Mouse (Mus musculus): ENCODE measurements around the gene Spata45.
"Not testable (repeated sequence)": the region's sequence is repeated elsewhere in the genome, so short reads cannot be mapped to it uniquely, and the experiment has no call there.

Spata45 gene

GRCm38 (mm10) chr1:191036554-191037334, at the start of gene Spata45:
TSS of gene Spata45 (plus strand) at chr1:191036639.
- DNase-seq: no peak

DNA sequence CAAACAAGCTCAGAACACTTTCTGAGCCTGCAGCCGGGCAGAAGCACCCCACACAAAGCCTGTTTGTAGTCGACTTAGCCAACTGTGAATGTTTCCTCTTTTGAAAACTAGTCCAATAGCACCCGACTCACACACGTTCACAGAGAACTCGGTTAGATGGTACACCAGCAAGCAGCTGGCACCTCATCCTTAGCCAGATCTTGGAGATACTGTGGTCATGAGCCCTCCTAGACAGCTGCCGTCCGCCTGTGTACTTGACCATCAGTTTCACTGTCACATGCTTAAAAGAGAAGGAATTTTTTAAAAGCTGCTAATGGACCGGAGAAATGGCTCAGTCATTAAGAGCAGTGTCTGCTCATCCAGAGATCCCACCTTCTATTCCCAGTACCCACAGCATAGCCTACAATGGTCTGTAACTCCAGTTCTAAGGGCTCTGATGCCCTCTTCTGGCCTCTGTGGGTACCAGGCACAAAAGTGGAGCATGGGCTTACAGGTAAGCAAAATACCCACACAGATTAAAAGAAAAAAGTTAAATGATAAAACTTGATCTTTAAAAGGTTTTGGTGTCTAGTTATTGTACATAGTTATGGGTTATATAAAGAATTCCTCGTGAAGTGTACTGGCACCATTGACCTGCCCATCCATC, 46.9 kb upstream of the Spata45 start:
- DNase-seq: no peak

GRCm38 (mm10) chr1:190995548-190995947, 40.9 kb upstream of the Spata45 start:
- DNase-seq: peak; percentile 21

GRCm38 (mm10) chr1:190996346-190996877, 40.0 kb upstream of the Spata45 start:
- no peak for DNase-seq

DNA sequence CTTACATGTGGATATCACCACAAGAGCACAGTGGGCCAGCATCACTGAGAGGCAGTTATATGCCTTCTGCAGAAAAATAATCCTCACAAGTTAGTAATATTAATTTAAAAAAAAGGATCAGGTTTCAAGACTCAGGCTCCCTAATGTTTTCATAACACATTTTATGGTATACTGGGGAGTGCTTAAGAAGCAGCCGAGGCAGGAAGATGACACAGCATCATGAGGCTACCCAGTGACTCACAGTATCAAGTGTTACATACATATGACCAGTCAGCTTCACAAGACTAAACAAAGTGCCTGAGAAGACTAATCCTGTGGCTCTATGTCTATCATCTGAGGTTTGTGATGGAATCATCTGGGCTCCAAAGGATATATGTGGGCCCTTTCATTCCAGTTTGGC, 38.4 kb upstream of the Spata45 start:
- DNase-seq: no peak

DNA sequence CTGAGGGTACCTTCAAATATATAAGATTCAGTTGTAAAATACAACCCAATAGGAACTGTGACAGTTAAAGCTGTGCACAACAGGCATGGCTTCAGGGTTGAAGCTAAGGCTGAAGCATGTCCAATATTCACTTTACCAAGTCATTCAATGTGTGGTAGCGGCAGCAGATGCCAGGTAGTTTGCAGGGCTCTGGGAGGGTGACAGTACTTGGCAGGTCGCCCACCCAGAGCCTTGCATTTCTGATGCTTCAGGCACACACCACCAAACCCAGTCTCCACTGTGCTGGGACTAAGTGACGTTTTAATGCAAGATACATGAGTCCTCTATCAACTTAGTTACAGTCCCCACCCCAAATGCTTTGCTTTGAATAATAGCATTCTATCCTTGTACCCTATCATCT, 35.8 kb upstream of the Spata45 start:
- no peak for DNase-seq

GRCm38 (mm10) chr1:191002201-191002600, 34.2 kb upstream of the Spata45 start:
- no peak for DNase-seq

DNA sequence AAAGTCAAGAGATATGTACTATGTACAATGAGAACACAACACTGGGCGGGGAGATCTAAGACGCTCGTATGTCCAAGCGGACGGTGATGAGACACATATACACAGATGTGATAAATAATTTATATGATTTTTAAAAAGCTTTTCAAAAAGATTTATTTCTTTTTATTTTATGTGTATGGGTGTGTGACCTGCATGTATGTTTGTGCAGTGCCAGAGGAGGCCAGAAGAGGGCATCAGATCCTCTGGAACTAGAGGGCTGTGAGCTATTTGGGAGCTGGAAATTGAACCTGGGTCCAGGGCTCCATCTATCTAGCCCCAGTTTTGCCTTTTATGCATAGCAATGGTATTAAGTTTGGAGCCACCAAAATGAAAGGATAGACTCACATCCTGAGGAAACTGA, 27.7 kb upstream of the Spata45 start:
- no peak for DNase-seq

DNA sequence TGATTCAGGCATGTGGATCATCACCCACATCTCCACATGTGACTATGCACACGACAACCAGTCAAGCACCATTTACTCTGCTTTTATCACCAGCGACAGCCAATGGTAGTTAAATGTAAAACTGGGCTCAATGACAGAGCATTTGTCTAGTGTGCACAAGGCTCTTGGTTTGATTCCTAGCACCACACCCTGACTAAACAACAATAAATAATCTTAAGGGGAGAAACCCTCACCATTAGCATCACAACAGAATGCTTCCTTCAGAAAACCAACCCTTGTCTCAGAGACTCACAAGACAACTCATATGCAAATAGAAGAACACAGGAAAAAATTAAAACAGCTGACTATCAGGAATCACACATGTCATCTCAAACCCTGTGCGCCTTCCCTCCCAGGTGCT, 22.2 kb upstream of the Spata45 start:
- DNase-seq: no peak

- no peak for DNase-seq
Measured at GRCm38 (mm10) chr1:191019803-191020202, 16.6 kb upstream of the Spata45 start.

GRCm38 (mm10) chr1:191020217-191020924, 16.1 kb upstream of the Spata45 start:
- no peak for DNase-seq

DNA sequence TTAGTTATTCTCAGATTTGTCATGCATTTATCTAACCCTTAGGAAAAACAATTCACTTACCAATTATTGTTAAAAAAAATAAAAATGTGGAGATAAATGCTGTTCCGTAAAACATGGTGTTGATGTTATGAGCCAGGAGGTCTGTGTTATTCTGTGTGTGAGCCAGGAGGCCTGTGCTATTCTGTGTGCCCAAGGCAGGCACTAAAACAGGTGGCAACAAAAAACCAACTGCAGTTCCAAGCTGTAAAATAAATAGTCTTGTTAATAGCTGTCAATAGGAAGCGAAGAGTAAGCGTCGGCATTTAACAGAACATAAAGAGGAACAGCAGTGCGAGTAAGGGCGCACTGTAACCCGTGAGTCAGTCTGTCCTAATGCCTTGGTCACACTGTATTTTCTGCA, 15.4 kb upstream of the Spata45 start:
- DNase-seq: no peak

DNA sequence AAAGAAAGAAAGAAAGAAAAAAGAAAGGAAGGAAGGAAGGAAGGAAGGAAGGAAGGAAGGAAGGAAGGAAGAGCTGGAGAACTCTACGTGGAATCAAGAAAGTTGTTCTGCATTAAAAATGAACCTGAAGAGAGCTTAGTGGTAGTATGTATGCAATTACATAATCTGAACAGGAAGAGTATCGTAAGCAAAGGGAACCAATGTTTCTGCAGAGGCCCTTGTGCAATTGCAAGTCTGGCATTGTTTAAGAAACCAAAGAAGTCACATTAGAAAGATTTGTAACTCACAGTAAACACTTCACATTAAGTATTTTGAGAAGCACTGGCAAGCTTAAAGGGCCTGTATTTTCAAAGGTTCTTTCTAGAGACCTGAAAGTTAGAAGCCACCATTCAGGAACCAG, 13.3 kb upstream of the Spata45 start:
- DNase-seq: no peak

DNA sequence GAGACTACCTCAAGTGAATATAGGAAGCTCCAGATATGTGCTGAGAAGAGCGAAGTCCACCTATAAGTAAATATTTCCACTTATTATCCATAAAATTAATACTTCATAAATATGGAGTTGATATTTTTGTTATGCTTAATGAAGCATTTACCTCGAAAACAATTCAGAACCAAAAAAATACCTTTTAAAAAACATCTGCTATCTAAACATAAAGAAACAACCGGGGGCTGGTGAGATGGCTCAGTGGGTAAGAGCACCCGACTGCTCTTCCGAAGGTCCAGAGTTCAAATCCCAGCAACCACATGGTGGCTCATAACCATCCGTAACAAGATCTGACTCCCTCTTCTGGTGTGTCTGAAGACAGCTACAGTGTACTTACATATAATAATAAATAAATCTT, 12.6 kb upstream of the Spata45 start:
- not testable (repeated sequence) for DNase-seq

GRCm38 (mm10) chr1:191025016-191026012, 11.1 kb upstream of the Spata45 start:
- no peak for DNase-seq

DNA sequence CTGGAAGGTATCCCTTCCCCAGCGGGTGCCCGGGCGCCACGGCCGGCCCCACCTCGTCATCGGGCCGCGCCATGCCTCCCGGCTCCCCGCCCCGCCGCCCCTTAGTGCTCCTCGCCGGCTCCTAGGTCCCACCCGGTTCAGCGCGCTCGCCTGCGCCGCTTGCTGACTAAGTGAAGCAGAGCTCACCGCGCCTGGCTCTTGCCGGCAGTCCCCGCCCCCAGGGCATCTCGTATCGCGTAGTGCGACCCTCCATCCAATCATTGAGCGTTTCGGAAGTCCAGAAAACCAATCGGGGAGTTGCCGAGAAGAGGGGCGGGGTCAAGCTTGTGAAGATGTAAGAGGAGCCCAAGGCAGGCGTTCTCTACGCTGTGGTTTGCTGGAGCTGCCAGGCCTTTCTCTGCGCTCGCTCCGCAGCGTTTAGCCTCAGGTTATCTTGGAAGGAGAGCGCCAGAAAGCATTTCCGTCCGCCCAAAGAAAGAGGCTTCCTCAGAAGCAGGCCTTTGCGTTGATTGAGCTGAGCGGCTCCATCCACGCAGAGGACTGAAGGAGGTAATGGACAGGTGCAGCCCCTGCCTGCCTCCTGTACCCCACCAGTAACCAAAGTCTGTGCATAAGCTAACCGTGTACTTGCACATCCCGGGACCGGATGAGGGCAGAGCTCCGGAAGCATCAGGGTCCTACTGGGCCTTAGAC, 10.3 kb upstream of the Spata45 start, which contains the start of gene Flvcr1:
TSS of gene Flvcr1 (minus strand) at position 138 of the 693 bp plus-strand sequence.
- peak; percentile 99 for DNase-seq

DNA sequence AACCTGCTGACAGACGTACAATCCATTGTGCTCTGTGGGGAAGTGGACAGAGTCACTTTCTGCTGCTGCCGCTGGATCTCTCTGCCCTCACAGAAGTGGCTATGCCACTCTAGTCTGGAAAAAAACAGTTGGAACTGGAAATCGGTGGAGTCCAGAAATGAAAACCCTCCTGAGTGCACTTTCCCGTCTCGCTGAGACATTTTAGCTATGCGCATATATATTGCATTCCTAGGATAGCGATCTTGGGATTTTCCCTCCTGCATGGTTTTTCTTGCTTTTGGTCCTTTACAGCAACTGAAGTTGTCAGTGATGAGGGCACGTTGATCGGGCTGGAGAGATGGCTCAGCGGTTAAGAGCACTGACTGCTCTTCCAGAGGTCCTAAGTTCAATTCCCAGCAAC, 6.3 kb upstream of the Spata45 start:
- DNase-seq: no peak

- DNase-seq: peak; percentile 4
Measured at GRCm38 (mm10) chr1:191030922-191031425, 5.5 kb upstream of the Spata45 start.

- peak; percentile 14 for DNase-seq
Measured at GRCm38 (mm10) chr1:191035649-191036048, 790 bp upstream of the Spata45 start.

- DNase-seq: no peak
Measured at GRCm38 (mm10) chr1:191037999-191038398, 1.6 kb downstream of the Spata45 start.

DNA sequence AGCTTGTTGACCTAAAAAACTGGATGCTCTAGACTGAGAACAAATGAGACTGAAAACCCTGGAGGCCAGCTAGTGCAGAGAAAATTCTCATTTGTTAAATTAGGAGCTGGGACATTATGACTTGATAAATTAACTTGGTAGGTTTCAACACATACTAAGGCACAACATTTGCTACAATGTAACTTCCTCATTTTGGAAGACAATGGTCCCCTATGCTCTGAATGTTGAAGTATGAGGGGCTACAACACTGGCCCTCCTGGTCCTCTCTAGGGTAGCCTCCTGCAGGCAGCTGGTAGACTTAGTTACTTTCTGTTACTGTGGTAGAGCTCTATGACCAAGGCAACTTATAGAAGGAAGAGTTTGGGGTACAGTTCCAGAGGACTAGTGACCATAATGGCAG, 4.9 kb downstream of the Spata45 start:
- no peak for DNase-seq

Data from right cerebral cortex, adult 18-20 months (tissue).